Mouse (Mus musculus) G1E-ER4 (cell line): ENCODE results near the gene Plin4. TPM values are rescaled to one million over a fixed set of nuclear protein-coding genes. Genes with fewer than 3 reads are reported as not detected.

ENCODE experiments used
- GATA1 ChIP-seq: IDR thresholded peaks from one replicate; pipeline ENCODE4 v1.8.0; 2012; ENCODE audit warnings: low read length, inconsistent platforms
- polyA plus RNA-seq: library from polyadenylated mRNA; stranded (reverse); fragments of >175 nt; gene quantifications from 2 replicates; pipeline ENCODE4 v1.2.3, GENCODE M21; 2012

Gene Plin4
- polyA plus RNA-seq: not detected in 2 replicates

DNA sequence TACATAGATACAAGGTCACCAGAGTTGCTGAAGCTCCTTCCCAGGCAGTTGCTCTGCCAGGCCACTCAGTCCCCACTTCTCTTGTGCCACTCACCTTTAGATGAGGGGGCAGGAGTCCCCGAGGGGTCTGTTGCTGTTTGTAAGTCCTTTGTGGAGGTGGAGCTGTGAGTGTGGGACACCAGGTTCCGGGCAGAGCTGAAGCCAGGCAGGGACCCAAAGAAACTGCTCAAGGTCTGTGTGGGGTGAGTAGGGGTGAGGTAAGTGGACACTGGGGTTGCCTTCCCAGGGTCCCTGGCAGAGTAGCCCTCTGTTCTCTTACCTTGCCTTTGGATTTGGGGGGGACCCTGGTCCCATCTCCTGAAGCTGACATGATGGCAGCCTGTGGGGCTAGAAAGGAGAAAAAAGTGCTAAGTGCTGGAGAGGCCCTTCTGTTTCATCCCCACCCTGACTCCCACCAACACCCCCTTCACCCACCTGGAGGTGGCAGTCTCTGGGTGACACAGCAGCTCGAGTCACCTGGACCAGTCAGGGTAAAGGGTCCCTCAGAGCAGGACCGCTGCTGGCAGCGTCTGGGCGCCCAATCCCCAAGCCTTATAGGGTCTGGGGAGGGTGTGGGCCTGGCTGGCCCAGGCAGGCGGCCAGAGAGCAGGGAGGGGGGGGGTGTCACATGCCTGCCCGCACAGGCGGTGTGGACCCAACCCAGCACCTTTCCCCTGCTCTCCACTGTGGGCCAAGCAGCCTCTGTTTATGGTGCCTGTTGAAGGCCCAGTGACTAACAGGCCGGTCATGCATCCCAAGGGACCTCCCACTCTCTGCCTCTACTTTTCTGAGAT lies at the start of gene Plin4:
Plin4 (minus strand) TSS at position 585 of the 833 bp plus-strand sequence.
- no peak for TF ChIP-seq GATA1

GRCm38 (mm10) chr17:56153643-56154042 lies 44.0 kb upstream of the Plin4 start:
- TF ChIP-seq GATA1: no peak

- TF ChIP-seq GATA1: no peak
These were observed 40.3 kb upstream of the Plin4 start for GRCm38 (mm10) chr17:56149897-56150296.

GRCm38 (mm10) chr17:56148790-56149618 lies 39.4 kb upstream of the Plin4 start:
- no peak for TF ChIP-seq GATA1

DNA sequence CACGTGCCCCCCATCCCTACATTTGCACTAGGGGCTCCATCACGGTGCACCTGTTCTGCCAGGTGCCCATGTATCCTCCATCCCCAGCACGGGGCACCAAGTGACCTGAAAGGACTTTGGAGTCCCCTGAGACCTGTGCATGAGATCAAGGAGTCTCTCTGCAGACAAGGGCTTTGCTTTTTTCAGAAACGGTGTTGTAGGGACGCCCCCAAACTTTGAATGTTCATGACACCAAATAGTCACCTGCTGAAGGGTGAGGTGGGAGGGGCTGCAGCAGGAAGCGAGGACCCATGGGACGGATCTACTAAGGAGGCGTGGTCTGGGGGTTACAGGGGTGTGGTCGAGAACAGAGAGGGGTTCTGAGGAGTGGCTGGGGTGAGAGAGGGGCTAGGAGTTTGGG lies 38.7 kb upstream of the Plin4 start:
- no peak for TF ChIP-seq GATA1

- TF ChIP-seq GATA1: no peak
These were observed 37.8 kb upstream of the Plin4 start for GRCm38 (mm10) chr17:56147420-56147819.

- TF ChIP-seq GATA1: no peak
These were observed 36.5 kb upstream of the Plin4 start for GRCm38 (mm10) chr17:56146131-56146530.

GRCm38 (mm10) chr17:56144546-56144945 lies 34.9 kb upstream of the Plin4 start:
- TF ChIP-seq GATA1: no peak

DNA sequence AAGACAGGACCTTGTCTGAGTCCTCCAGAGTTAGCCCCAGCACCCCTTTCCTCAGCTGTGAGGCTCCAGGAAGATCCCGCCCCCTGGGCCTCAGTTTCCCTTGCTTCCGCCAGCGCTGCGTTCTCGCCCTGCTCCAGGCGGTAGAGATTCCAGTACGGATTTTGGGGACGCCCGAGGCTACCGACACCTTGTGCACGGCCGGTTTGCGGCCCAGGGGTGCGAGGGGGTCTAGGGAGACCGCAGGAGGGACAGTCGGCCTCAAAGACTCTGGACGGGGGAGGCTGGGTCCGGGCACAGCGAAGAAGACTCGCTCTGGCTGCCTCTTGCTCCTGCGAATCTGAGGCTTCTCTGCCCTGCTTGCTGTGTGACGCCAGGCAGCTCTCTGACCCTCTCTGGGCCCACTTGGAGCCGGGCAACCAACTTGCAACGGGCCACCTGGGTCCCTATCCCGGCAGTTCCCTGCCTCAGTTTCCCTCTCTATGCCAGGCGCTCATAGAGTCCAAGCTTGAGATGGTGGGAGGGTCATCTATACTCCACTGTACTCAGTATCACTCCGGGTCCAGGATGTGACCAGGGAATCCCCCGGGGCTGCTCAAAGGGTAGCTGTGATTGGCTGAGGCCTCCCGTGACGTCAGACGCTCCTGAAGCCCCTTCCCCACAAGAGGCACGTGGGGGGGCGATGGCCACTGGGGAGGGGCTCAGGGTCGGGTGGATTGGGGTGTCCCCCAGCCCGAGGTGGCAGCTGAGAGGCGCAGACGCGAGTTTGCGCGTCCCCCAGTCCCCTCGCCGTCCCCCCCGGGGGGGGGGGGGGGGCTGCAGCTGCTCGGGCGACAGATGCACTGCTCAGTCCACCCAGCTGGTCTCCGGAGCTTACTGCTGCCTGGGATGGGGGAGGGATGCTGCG lies 32.4 kb upstream of the Plin4 start:
- TF ChIP-seq GATA1: no peak

DNA sequence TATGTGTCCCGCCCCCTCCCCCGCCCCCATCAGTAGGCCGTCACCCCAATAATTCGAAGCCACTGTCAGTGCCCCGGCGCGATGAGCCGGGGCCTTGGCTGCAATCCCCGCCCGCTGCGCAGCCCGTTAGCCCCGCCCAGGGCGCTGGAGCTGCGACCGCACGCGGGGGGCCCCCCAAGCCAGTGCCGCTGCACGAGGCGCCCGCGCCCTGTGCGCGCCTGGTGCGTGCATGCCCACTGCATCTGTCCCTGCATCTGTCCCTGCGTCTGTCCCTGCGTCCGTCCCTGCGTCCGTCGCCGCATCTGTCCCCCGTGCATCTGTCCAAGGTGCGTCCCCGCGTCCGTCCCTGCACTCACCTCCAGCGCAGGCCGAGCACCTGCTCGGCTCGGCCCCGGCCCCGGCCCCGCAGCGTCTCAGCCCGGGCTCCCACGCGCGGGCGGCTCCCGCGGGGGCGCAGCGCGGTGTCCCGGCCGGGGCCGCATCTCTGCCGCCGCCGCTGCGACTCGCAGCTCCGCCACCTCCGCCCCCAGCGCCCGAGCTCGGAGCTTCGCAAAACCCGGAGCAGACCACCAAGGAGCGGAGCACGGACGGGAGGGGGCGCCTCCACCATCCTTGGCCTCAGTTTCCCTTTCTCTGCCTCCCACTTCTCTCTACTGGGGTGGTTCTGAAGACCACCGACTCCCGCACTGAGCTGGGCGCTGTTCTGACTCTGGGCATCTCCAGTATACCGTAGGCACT lies 30.4 kb upstream of the Plin4 start, which contains the start of gene Sema6b:
Sema6b (minus strand) TSS at position 486 of the 738 bp plus-strand sequence.
- no peak for TF ChIP-seq GATA1

DNA sequence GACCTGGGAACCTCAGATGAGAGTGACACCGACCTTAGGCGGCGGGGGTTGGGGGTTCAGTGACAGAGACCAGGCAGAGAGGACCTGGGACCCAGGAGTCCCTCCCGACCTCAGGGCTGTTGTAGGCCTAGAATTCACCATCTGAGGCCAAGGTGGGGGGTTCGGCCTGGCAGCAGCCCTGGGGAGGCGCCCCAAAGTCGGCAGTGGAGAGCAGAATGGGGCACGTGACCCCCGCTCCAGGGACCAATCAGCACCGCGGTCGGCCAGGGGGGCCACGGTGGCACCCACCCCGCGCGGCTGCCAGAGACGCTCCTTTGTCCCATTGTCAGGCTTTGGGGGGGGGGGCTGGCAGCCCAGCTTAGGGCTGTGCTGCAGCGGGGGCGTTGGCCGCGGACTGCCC lies 29.8 kb upstream of the Plin4 start:
- no peak for TF ChIP-seq GATA1

- TF ChIP-seq GATA1: no peak
These were observed 28.4 kb upstream of the Plin4 start for GRCm38 (mm10) chr17:56137839-56138613.

DNA sequence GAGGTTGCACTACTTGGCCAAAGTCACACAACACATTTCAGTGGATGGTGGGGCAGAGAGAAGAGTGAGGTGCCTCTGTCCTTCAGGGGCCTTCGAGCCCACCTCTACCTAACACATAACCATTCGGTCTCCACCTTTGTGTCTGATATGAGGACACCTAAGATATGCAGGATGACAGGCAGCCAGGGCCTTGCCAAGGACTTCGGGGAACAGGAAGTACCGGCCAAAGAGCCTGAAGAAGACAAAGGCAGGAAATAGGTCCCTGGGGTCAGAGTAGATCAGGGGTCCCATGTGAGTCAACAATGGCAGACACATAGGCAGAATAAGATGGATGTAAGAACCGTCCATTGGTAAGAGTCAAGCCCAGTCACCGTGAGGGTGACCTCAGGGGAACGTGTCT lies 27.0 kb upstream of the Plin4 start:
- no peak for TF ChIP-seq GATA1

- TF ChIP-seq GATA1: no peak
These were observed 24.9 kb upstream of the Plin4 start for GRCm38 (mm10) chr17:56134463-56134971.
